Mouse (Mus musculus) leukemia stem cell, adult 10-12 weeks (primary cell): ENCODE results near the gene 1700122O11Rik. TPM values are rescaled to one million over a fixed set of nuclear protein-coding genes. Genes with fewer than 3 reads are reported as not detected.

Experiments used
- polyA plus RNA-seq: library from polyadenylated mRNA; stranded (reverse); fragments of >175 nt; gene quantifications from 2 replicates; pipeline ENCODE4 v1.2.3, GENCODE M21; 2012; ENCODE audit warnings: low replicate concordance

The 1700122O11Rik gene
- not detected in 2 replicates for polyA plus RNA-seq

GRCm38 (mm10) chr17:48038193-48038592 is at the start of gene 1700122O11Rik:
1700122O11Rik (minus strand) TSS chr17:48038293.

Other genes with a start within 250 kb of the 1700122O11Rik start
- gene Mdfi, start 203.6 kb downstream of the 1700122O11Rik start, polyA plus RNA-seq, result 1.0 and 1.4 TPM in 2 replicates
- gene Foxp4, start 113.6 kb downstream of the 1700122O11Rik start, polyA plus RNA-seq, result 121 and 191 TPM in 2 replicates
- not detected in 2 replicates for gene 1700067P10Rik, start 51.0 kb upstream of the 1700122O11Rik start, polyA plus RNA-seq
- gene 9830107B12Rik, start 108.0 kb upstream of the 1700122O11Rik start, polyA plus RNA-seq, result not detected in 2 replicates
- gene A530064D06Rik, start 129.0 kb upstream of the 1700122O11Rik start, polyA plus RNA-seq, result 0.17 TPM in 1 of 2 replicates, not detected in the other
- not detected in 2 replicates for gene Trem1, start 194.5 kb upstream of the 1700122O11Rik start, polyA plus RNA-seq
- gene Trem3, start 209.5 kb upstream of the 1700122O11Rik start, polyA plus RNA-seq, result not detected in 2 replicates
- 3.2 and 6.5 TPM in 2 replicates for gene Treml4, start 226.0 kb upstream of the 1700122O11Rik start, polyA plus RNA-seq